Mouse (Mus musculus) C2C12 (cell line): Measurements from ENCODE around the gene Cit. TPM values are rescaled to one million over a fixed set of nuclear protein-coding genes. Genes with fewer than 3 reads are reported as not detected.
A peak's percentile ranks its signal among the peaks of the same experiment; 100 is the strongest.
"Not testable (repeated sequence)": the region's sequence is repeated elsewhere in the genome, so short reads cannot be mapped to it uniquely, and the experiment has no call there.

Experiments used
- H3K27me3 ChIP-seq: one replicate; pipeline ENCODE4 v1.6.1; 2011; ENCODE audit not compliant: control insufficient read depth, insufficient read depth, insufficient read length
- H3K36me3 ChIP-seq: one replicate; pipeline ENCODE4 v1.6.1; 2011; ENCODE audit not compliant: control insufficient read depth, insufficient read depth
- H3K4me3 ChIP-seq: one replicate; pipeline ENCODE4 v1.5.1; 2011; ENCODE audit warnings: mild to moderate bottlenecking, control low read depth; ENCODE audit not compliant: poor library complexity, insufficient read depth, severe bottlenecking
- H3K79me2 ChIP-seq: one replicate; pipeline ENCODE4 v1.6.1; 2011; ENCODE audit not compliant: control insufficient read depth, insufficient read depth
- H3K79me3 ChIP-seq: one replicate; pipeline ENCODE4 v1.6.1; 2011; ENCODE audit warnings: low read depth, control low read depth
- H3ac ChIP-seq: one replicate; pipeline ENCODE3; 2011; ENCODE audit warnings: low read depth; ENCODE audit not compliant: control insufficient read depth, insufficient read length
- CEBPB ChIP-seq: IDR thresholded peaks from one replicate; pipeline ENCODE4 v1.6.1; 2011; ENCODE audit warnings: low read depth, mild to moderate bottlenecking, control low read depth, moderate library complexity
- CTCF ChIP-seq: IDR thresholded peaks from one replicate; pipeline ENCODE4 v1.5.1; 2011; ENCODE audit not compliant: control insufficient read depth, insufficient read depth, insufficient read length
- FOSL1 ChIP-seq: IDR thresholded peaks from one replicate; pipeline ENCODE4 v1.8.0; 2011; ENCODE audit warnings: mild to moderate bottlenecking, low read length; ENCODE audit not compliant: poor library complexity, insufficient read depth, severe bottlenecking
- MAX ChIP-seq: IDR thresholded peaks from one replicate; pipeline ENCODE4 v1.6.1; 2011; ENCODE audit warnings: mild to moderate bottlenecking, control low read depth
- MYOD1 ChIP-seq: IDR thresholded peaks from one replicate; pipeline ENCODE4 v1.6.1; 2011; ENCODE audit warnings: low read depth; ENCODE audit not compliant: control insufficient read depth, insufficient read length
- MYOG ChIP-seq: IDR thresholded peaks from one replicate; pipeline ENCODE4 v1.6.1; 2011; ENCODE audit not compliant: control insufficient read depth, insufficient read length; ENCODE audit errors: extremely low read depth
- USF1 ChIP-seq: IDR thresholded peaks from one replicate; pipeline ENCODE4 v1.6.1; 2011; ENCODE audit warnings: low read depth, mild to moderate bottlenecking, control low read depth, moderate library complexity
- long read RNA-seq, 2 experiments: library from polyadenylated mRNA; unstranded; transcript quantifications; one replicate each; pipeline ENCODE4 v2.0.0; 2019 to 2020
- polyA plus RNA-seq: library from polyadenylated mRNA; unstranded; fragments of >200 nt; fragmentation: generic; extraction: Trizol; gene quantifications from one replicate; pipeline ENCODE4 v1.2.1, GENCODE M21; 2012; ENCODE audit warnings: missing spikeins

The Cit gene
- 19.9 TPM for polyA plus RNA-seq
- long read RNA-seq, experiment 1, partial matches to known transcripts = 0 of 12 reads
- long read RNA-seq, experiment 1, other reads (novel, unspliced or antisense) = 11 of 12 reads
- long read RNA-seq, experiment 2, partial matches to known transcripts = 20 of 48 reads
- long read RNA-seq, experiment 2, other reads (novel, unspliced or antisense) = 26 of 48 reads

DNA sequence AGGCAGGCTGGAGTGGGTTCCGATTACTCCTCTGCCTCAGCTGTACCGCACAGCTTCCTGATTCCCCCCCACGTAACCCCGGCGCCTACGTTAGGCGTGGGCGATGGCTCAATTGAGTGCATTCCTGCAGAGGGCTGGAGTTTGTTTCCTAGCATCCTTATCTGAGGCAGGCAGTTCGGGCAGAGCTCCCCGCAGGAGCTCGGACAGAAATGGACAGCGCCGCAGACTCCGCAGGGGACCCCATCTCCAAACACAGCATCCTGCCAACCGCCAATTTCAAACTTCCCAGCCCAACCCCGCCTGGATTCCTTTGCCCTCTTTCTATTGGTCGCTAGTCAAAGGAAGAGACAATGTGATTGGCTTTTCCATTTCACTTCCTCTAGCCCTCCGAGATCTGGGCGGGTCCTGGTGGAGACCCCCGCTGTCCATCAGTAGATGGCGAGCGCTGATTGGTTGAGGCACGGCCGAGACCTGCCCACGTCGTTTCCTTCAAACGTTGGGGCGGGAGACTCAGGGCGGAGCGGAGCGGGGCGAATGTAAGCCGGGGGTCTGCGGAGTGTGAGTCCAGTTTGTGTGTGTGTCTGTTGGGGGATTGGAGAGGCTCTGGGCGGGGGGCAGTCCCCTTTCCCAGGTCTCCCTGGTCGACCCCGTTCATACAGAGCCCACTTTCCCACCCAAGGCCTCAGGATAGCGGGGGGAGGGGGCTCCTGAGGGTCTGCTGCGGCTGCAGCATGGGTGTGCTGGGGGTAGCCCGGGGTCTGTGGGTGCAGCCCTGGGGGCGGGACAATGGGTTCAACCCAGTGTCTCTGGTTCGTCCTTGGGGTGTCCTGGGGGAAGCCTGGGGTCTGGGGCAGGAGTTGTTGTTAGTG is at the start of gene Cit:
TSS of gene Cit (plus strand) at position 513 of the 869 bp plus-strand sequence.
- peak within 1 kb of the TSS; percentile 62 for H3ac ChIP-seq
- TF ChIP-seq MAX (no peak), USF1 (no peak), CTCF (no peak), MYOG (no peak), FOSL1 (no peak), MYOD1 (no peak), CEBPB (no peak)
- H3K79me3 ChIP-seq = peaks cover 37% of the 10 kb centered on the region

DNA sequence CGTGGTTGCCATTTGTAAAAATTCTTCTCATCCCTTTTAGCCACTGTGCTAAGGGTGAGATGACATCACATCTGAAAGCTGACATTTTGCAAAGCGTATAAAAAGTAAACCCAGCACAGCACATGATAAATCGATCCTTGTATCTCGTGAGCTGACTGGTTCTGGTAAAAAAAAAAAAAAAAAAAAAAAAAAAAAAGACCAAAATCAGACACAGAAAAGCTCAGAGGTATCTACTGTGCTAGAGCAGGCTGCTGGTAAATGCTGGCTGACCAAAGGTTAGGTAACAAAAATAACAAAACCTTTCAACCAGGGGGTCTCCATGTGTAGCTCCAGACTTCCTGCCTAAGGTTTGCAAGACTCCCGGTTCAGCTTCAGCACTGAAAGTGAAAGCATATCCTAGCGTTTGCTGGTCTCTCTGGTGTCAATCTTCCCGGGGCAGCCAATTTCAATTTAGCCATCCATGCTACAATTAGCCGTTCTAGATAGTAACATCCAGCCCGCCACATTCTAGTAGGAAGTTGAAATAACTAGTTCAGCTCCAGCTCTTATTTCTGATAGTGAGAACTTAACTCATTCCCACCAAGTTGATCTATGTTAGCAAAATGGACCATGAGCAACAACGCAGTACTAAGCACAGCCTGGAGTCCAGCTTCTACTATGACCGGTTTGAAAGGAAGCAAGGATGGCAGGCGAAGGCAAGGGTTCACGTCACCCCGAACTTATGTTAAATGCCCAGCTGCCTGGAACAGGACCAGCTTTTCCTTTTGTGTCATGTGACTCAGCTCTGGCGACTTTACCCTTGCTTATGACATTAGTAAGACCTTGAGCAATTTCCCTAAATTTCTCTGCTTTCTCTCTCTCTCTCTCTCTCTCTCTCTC is 45.8 kb upstream of the Cit start:
- Histone ChIP-seq H3ac (no peak overlapping the region), H3K36me3 (no peaks in the 10 kb centered on the region)

More for the DNA sequence above, at the start of gene Cit:
- peaks cover 12% of the 10 kb centered on the region for H3K36me3 ChIP-seq
- H3K79me2 ChIP-seq = peaks cover 49% of the 10 kb centered on the region
- peak within 1 kb of the TSS; percentile 91 for H3K4me3 ChIP-seq
- H3K27me3 ChIP-seq = no peaks in the 10 kb centered on the region

DNA sequence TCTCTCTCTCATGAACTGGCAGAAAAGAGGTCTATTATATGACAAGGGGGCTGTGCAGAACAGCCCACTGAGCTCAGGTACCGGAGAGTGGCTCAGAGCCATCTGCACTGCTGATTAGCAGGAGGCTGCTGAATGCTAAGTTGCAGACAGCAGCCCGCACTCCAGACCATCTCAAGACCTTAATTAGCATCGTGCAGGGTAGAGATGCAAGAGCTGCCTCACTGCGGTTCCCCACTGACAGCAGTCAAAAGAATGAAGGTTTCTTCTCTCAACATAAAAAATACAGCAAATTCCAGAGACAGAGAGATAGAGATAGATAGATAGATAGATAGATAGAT is 45.2 kb upstream of the Cit start:
- H3K79me2 ChIP-seq = no peaks in the 10 kb centered on the region
- no peak overlapping the region for H3ac ChIP-seq
- H3K36me3 ChIP-seq = no peaks in the 10 kb centered on the region
- H3K4me3 ChIP-seq = no peak overlapping the region
- no peaks in the 10 kb centered on the region for H3K27me3 ChIP-seq
- no peaks in the 10 kb centered on the region for H3K79me3 ChIP-seq
- no peak for TF ChIP-seq MYOG
- TF ChIP-seq CEBPB = no peak
- no peak for TF ChIP-seq MYOD1
- no peak for TF ChIP-seq CTCF

More for the DNA sequence above, 45.8 kb upstream of the Cit start:
- Histone ChIP-seq H3K79me2 (no peaks in the 10 kb centered on the region), H3K4me3 (no peak overlapping the region), H3K79me3 (no peaks in the 10 kb centered on the region), H3K27me3 (no peaks in the 10 kb centered on the region)
- peak; percentile 70 for TF ChIP-seq USF1
- TF ChIP-seq CTCF = no peak

DNA sequence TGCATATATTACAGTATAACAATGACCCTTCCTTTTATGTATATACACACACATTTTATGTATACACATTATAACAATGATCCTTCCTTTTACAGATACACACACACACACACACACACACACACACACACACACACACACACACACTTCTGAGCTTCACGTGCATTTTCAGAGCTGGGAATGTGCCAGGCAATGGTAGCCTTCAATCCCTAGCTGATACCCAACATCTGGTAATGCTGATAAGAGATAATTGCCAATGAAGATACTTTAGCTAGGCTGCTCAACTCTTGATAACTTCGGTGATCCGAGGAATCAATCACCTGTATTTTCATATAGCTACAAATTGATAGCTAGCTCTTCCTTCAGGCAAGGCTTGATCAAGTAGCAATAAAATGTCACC is 32.8 kb upstream of the Cit start:
- Histone ChIP-seq H3K4me3 (no peak overlapping the region), H3K27me3 (peaks cover 3% of the 10 kb centered on the region), H3ac (no peak overlapping the region), H3K79me2 (no peaks in the 10 kb centered on the region), H3K79me3 (no peaks in the 10 kb centered on the region), H3K36me3 (no peaks in the 10 kb centered on the region)
- TF ChIP-seq USF1 (no peak), MAX (no peak), CEBPB (no peak), CTCF (no peak), FOSL1 (no peak), MYOD1 (no peak)

DNA sequence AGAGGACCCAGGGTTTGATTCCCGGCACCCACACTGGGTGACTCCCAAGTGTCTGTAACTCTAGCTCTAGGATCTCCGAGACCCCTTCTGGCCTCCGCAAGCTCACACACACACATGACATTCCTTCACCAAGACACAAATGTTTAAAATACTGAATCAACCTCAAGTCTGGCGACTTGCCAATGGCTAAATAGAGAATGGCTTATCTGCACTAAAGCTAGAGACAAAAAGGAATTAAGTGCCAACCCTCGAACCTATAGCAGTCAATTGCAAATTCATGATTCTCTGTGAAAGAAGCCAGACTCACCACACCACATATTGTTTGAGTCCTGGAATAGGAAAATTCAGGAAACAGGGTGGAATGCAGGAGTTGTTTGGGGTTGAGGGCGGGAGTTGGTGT is 28.1 kb upstream of the Cit start:
- no peaks in the 10 kb centered on the region for H3K36me3 ChIP-seq

DNA sequence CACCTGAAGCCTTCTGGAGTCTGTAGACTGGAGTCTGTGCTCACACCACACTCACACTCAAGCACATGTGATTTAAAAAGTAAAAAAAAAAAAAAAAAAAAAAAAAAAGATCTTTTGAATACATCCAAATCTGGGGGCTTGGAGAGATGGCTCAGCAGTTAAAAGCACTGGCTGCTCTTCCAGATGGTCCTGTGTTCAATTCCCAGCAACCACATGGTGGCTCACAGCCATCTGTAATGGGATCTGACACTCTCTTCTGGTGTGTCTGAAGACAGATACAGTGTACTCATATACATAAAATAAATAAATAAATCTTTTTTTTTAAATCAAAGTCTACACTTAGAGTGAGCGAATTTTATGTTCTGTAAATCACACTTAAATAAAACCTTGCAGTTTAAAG is 27.4 kb upstream of the Cit start:
- H3K4me3 ChIP-seq, H3ac ChIP-seq, H3K27me3 ChIP-seq, H3K79me3 ChIP-seq, H3K36me3 ChIP-seq, H3K79me2 ChIP-seq: not testable (repeated sequence)

More for the DNA sequence above, 28.1 kb upstream of the Cit start:
- peaks cover 3% of the 10 kb centered on the region for H3K27me3 ChIP-seq
- no peak overlapping the region for H3ac ChIP-seq
- no peaks in the 10 kb centered on the region for H3K79me2 ChIP-seq
- no peak overlapping the region for H3K4me3 ChIP-seq
- TF ChIP-seq FOSL1 (no peak), USF1 (no peak), CEBPB (no peak), CTCF (no peak), MYOD1 (no peak)
- H3K79me3 ChIP-seq = no peaks in the 10 kb centered on the region
